9 mouse cellular contexts compared by ENCODE assay signal in genomic region chr11:65678824-65679402, GRCm38 (mm10).
DNase-seq lines count a peak whose midpoint lies in the region; ATAC-seq lines count a peak whose summit lies in the region.
"Had no signal": no experiment of that assay in that cellular context is flagged by ENCODE, and none has a peak within 500 bp of the region (broad histone marks: within the 10 kb centered on the region; RNA-seq: fewer than 3 reads in every experiment).

No protein-coding gene starts in this region.

- 38% methylated on average over 12 of the region's 12 CpGs for WGBS in forebrain, embryonic 14.5 days
- WGBS in limb, embryonic 12.5 days, result 27% methylated on average over 12 of the region's 12 CpGs

- no peak for DNase-seq in frontal cortex, postnatal 25 days (ENCODE audit: low spot score in 2 of 2)
- DNase-seq in ZHBTc4 (ENCODE audit: low read depth, low spot score), result peak; percentile 60
- peak; percentile 71 for DNase-seq in forebrain, embryonic 14.5 days (ENCODE audit: low spot score)
- DNase-seq in induced T-regulatory cell, adult 2 months (ENCODE audit: low read depth), result peak; percentile 11
- peak; percentile 33 for DNase-seq in neural tube, embryonic 10.5 days (ENCODE audit: extremely low spot score, low spot score)

- no peaks in the 10 kb centered on the region for H3K4me1 ChIP-seq in forebrain, embryonic 14.5 days (ENCODE audit: control insufficient read depth, insufficient read depth, low read length)
- no peaks in the 10 kb centered on the region for H3K4me1 ChIP-seq in limb, embryonic 12.5 days (replicated peaks)

- H3K27me3 ChIP-seq in forebrain, embryonic 14.5 days (replicated peaks; ENCODE audit: control insufficient read depth, insufficient read depth, low read length), result no peaks in the 10 kb centered on the region
- no peaks in the 10 kb centered on the region for H3K27me3 ChIP-seq in limb, embryonic 12.5 days
- H3K27me3 ChIP-seq: limb, embryonic 15.5 days had no signal

- H3K36me3 ChIP-seq in forebrain, embryonic 14.5 days (ENCODE audit: control insufficient read depth, insufficient read depth, low read length), result no peaks in the 10 kb centered on the region
- H3K36me3 ChIP-seq in limb, embryonic 12.5 days, result no peaks in the 10 kb centered on the region
- H3K36me3 ChIP-seq: limb, embryonic 15.5 days had no signal

- H3K9me3 ChIP-seq in forebrain, embryonic 14.5 days (replicated peaks; ENCODE audit: control insufficient read depth, low read length), result no peaks in the 10 kb centered on the region
- no peaks in the 10 kb centered on the region for H3K9me3 ChIP-seq in limb, embryonic 12.5 days
- H3K9me3 ChIP-seq: limb, embryonic 15.5 days had no signal

- ATAC-seq in frontal cortex, adult (ENCODE audit: low TSS enrichment), result peak; percentile 65
- peak; percentile 54; the same call in 1 of the 2 replicates for ATAC-seq in forebrain, embryonic 14.5 days
- ATAC-seq in limb, embryonic 12.5 days (ENCODE audit: insufficient number of reproducible peaks, insufficient read depth, low FRiP score, low TSS enrichment, low read depth), result no peak
- ATAC-seq in inflammation-experienced regulatory T-cells, adult 6 months, result no peak

- no peak overlapping the region for H3K4me2 ChIP-seq in forebrain, embryonic 14.5 days (ENCODE audit: low read length)
- H3K4me2 ChIP-seq in limb, embryonic 12.5 days, result peak overlapping the region; percentile 42
- H3K4me2 ChIP-seq: limb, embryonic 15.5 days had no signal

- no peak overlapping the region for H3K4me3 ChIP-seq in forebrain, embryonic 14.5 days (ENCODE audit: low read depth, low read length)
- no peak overlapping the region for H3K4me3 ChIP-seq in limb, embryonic 12.5 days (replicated peaks)
- H3K4me3 ChIP-seq: limb, embryonic 15.5 days had no signal

- H3K9ac ChIP-seq in forebrain, embryonic 14.5 days (ENCODE audit: low read length), result peak overlapping the region; percentile 21; the same call in 1 of the 2 replicates
- no peak overlapping the region for H3K9ac ChIP-seq in limb, embryonic 12.5 days (replicated peaks)
- H3K9ac ChIP-seq: limb, embryonic 15.5 days had no signal

- no peak overlapping the region for H3K27ac ChIP-seq in forebrain, embryonic 14.5 days (ENCODE audit: low read depth, low read length)
- no peak overlapping the region for H3K27ac ChIP-seq in limb, embryonic 12.5 days
- H3K27ac ChIP-seq: limb, embryonic 15.5 days had no signal

Comparison
In these comparisons a context has a peak if more than half of its experiments do, and no peak if none do; other contexts are left out.
1. ATAC-seq: peak in frontal cortex, adult (single experiment) and forebrain, embryonic 14.5 days (single experiment); none in limb, embryonic 12.5 days (single experiment) and inflammation-experienced regulatory T-cells, adult 6 months (single experiment).
2. DNase-seq: peak in ZHBTc4 (single experiment), forebrain, embryonic 14.5 days (single experiment), induced T-regulatory cell, adult 2 months (single experiment) and neural tube, embryonic 10.5 days (single experiment); none in frontal cortex, postnatal 25 days (0 of 2).